Mouse (Mus musculus) intestine, embryonic 15.5 days (tissue): Measurements from ENCODE around the gene Tmem256. TPM values are rescaled to one million over a fixed set of nuclear protein-coding genes. Genes with fewer than 3 reads are reported as not detected.
A peak's percentile ranks its signal among the peaks of the same experiment; 100 is the strongest.

Experiments
- ATAC-seq: fragments of 200-750 bp; cut with Nextera tagmentation; 2 replicates; pipeline ENCODE4 v1.8.0; 2017; ENCODE audit warnings: moderate TSS enrichment, moderate library complexity
- H3K27ac ChIP-seq: fragments of 300-500 bp; sonication (generic); 2 replicates; pipeline ENCODE4 v1.5.1; 2015; ENCODE audit warnings: mild to moderate bottlenecking, inconsistent platforms
- H3K27me3 ChIP-seq: fragments of 300-500 bp; sonication (generic); replicated peaks from 2 replicates; pipeline ENCODE4 v1.6.1; 2015; ENCODE audit warnings: inconsistent platforms
- H3K36me3 ChIP-seq: fragments of 300-500 bp; sonication (generic); 2 replicates; pipeline ENCODE4 v1.6.1; 2015; ENCODE audit warnings: inconsistent platforms
- H3K4me1 ChIP-seq: fragments of 300-500 bp; sonication (generic); replicated peaks from 2 replicates; pipeline ENCODE4 v1.6.1; 2015; ENCODE audit warnings: inconsistent platforms
- H3K4me2 ChIP-seq: fragments of 300-500 bp; sonication (generic); replicated peaks from 2 replicates; pipeline ENCODE4 v1.6.1; 2015; ENCODE audit warnings: mild to moderate bottlenecking, inconsistent platforms
- H3K4me3 ChIP-seq: fragments of 300-500 bp; sonication (generic); replicated peaks from 2 replicates; pipeline ENCODE4 v1.5.1; 2015; ENCODE audit warnings: inconsistent platforms
- H3K9ac ChIP-seq: fragments of 300-500 bp; sonication (generic); 2 replicates; pipeline ENCODE4 v1.6.1; 2015; ENCODE audit warnings: inconsistent platforms
- H3K9me3 ChIP-seq: fragments of 300-500 bp; sonication (generic); 2 replicates; pipeline ENCODE4 v1.6.1; 2016; ENCODE audit warnings: inconsistent platforms
- WGBS: fragments of 180-500 bp; shearing (Covaris S2); methylation state at CpG from one replicate; pipeline ENCODE4 v1.1.7; 2015; 5-methylcytosine and 5-hydroxymethylcytosine counted together
- polyA plus RNA-seq: library from polyadenylated mRNA; unstranded; fragments of >200 nt; fragmentation: Nextera tagmentation; extraction: Ambion mirVana; gene quantifications from 2 replicates; pipeline ENCODE4 v1.2.1, GENCODE M21; 2015

Gene Tmem256
- polyA plus RNA-seq, 1 experiment from 2014 or later: 442 TPM

DNA sequence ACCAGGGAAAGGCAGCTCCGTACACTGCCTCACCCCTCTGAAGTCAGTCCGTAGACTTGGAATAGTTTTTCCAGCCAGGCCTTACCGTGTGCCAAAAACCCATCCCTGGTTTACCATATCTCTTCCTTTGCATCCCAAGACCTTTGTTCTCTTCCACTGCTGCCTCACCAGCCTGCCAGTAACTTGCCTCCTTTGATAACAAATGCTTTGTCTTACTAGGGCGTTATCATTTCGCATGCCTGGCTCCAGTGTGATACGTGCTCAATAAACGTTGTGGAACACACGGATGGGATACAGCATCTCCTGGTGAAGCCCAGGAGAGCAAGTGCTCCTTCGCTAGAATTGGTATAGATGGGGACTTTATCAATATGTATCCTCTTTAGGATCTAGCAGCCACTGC is 29.0 kb downstream of the Tmem256 start:
- 57% methylated on average over 9 of the region's 9 CpGs for WGBS
- Histone ChIP-seq H3K36me3 (no peaks in the 10 kb centered on the region), H3K4me1 (no peaks in the 10 kb centered on the region), H3K27me3 (no peaks in the 10 kb centered on the region), H3K9ac (0 out of 2 replicates have a peak overlapping the region, but pooled peaks have one; percentile 17), H3K4me3 (no peak overlapping the region), H3K27ac (no peak overlapping the region), H3K4me2 (no peak overlapping the region), H3K9me3 (no peaks in the 10 kb centered on the region)
- no peak for ATAC-seq

DNA sequence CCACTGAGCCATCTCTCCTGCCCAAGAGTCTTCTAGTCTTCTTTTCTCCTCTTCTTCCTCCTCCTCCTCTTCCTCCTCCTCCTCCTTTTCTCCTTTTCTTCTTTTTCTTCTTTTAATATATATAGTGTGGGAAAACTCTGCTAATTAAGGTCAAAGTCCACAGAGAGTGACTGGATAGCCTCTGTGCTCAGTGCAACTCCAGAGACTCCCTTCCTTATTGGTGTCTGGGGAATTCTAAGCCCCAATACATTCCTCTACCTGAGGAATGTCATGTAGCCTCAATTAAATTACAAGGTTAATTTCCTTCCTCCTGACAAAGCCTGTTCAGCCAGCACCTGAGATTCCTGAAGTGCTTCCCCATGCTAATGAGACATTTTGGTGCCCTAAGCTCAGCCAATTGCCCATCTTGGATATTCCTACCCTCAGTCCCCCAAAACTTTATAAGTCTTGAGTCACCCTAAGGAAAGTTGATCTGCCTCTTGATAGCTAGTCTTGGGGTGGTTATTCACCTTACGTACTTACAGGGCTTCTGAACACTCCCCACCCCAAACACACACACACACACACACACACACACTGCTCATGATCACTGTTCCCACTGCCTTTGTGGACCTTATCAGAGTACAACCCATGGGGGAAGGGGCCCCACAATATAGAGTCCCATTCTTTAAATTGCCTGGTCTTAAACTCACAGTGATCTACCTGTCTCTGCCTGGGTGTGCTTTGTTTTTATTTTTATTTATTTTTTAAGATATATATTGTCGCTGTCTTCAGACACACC is 32.2 kb downstream of the Tmem256 start:
- H3K4me3 ChIP-seq: no peak overlapping the region
- H3K27ac ChIP-seq: no peak overlapping the region
- WGBS: 82% methylated on average over 2 of the region's 2 CpGs
- no peaks in the 10 kb centered on the region for H3K9me3 ChIP-seq
- H3K4me2 ChIP-seq: no peak overlapping the region
- ATAC-seq: peak; percentile 85
- H3K27me3 ChIP-seq: no peaks in the 10 kb centered on the region
- H3K9ac ChIP-seq: no peak overlapping the region
- no peaks in the 10 kb centered on the region for H3K4me1 ChIP-seq
- H3K36me3 ChIP-seq: no peaks in the 10 kb centered on the region

DNA sequence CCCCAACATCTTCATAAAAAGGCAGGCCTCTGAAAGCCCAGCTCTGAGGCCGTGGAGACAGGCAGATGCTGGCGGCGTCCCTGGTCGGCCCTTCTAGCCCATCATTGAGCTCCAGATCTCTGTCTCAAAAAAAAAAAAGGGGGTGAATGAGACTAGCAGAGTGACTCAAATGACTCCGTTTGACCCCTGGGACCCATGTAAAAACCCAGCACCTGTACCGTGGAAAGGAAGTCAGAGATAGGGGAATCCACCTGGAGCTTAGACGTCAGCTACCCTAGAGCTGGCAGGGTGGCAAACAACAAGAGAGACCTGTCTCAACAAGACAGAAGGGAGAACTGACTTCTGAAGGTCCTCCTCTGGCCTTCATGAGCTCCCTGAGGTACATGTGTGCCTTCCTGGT is 33.5 kb downstream of the Tmem256 start:
- Histone ChIP-seq H3K27ac (no peak overlapping the region), H3K4me1 (no peaks in the 10 kb centered on the region), H3K36me3 (no peaks in the 10 kb centered on the region), H3K9ac (no peak overlapping the region), H3K4me2 (no peak overlapping the region), H3K27me3 (no peaks in the 10 kb centered on the region), H3K4me3 (no peak overlapping the region), H3K9me3 (no peaks in the 10 kb centered on the region)
- 84% methylated on average over 7 of the region's 7 CpGs for WGBS
- ATAC-seq: no peak

DNA sequence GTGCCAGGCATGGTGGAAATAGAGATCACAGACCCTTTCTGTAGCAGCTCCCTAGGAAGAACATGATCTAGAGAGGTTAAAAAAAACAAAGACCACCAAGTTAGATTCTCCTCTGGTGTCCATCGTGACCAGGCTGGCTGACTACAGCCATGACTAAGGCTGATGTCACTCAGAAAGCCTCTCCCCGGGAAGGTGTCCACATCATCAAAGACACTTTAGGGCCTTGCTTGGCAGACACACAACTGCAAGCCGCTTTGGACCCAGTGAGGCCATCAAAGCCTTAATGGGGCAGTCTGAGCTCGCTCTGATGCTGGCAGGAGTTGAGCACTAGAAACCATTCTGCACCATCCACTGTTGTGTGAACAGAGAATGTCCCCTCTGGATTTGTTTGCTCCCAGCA is 34.1 kb downstream of the Tmem256 start:
- no peak overlapping the region for H3K27ac ChIP-seq
- H3K4me1 ChIP-seq: 0 out of 2 replicates have a peak, but pooled peaks cover 4% of the 10 kb centered on the region
- WGBS: 80% methylated on average over 4 of the region's 4 CpGs
- no peaks in the 10 kb centered on the region for H3K36me3 ChIP-seq
- no peak for ATAC-seq
- no peak overlapping the region for H3K4me3 ChIP-seq
- H3K9ac ChIP-seq: no peak overlapping the region
- H3K9me3 ChIP-seq: no peaks in the 10 kb centered on the region
- no peaks in the 10 kb centered on the region for H3K27me3 ChIP-seq
- H3K4me2 ChIP-seq: no peak overlapping the region

DNA sequence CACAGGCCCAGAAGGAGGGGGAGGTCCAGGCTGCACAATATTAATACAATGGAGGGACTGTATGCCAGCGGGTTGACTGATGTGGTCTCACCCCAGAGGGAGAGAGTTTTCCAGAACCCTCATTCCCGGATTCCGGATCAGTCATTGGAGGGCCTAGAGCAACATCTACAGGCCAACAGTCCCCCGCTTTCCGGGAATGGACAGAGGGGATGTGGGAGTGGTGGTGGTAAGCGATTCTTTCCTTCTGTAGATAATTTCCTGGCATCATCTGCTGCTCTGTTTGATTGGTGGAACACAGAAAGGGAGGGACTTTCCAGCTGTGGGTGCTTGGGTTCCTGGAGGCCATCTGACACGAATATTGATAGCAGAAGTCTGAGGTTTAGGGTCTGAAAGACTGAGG is 37.9 kb downstream of the Tmem256 start:
- 43% methylated on average over 7 of the region's 7 CpGs for WGBS

DNA sequence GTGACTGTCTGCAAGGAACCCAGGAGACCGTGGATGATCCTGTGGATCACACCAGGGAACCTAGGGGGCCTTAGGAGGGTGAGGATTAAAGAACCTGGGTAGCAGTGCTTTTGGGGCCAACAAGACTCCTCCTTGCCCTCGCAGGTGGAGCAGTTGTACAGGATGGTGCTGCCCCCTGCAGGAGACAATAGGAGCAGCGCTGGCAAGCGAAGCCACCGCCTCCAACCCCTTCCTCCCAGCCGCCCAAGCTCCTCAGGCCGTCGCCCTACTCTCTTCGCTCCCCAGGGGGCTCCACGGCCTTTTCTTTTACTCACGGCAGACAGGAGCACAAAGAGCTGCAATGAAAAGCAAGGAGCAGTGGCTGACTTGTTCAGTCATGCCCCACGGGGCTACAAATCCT is 38.6 kb downstream of the Tmem256 start:
- Histone ChIP-seq H3K4me2 (peak overlapping the region; percentile 34), H3K27me3 (no peaks in the 10 kb centered on the region), H3K36me3 (no peaks in the 10 kb centered on the region), H3K9me3 (no peaks in the 10 kb centered on the region), H3K9ac (no peak overlapping the region), H3K4me1 (peaks cover 27% of the 10 kb centered on the region), H3K27ac (peak overlapping the region; percentile 32; the same call in 1 of the 2 replicates), H3K4me3 (no peak overlapping the region; the same call in 1 of the 2 replicates)
- ATAC-seq: peak; percentile 24
- 8% methylated on average over 12 of the region's 12 CpGs for WGBS

More for the DNA sequence above, 37.9 kb downstream of the Tmem256 start:
- H3K27me3 ChIP-seq: no peaks in the 10 kb centered on the region
- no peak overlapping the region for H3K9ac ChIP-seq
- no peak overlapping the region; the same call in 1 of the 2 replicates for H3K4me2 ChIP-seq
- H3K4me3 ChIP-seq: no peak overlapping the region
- H3K27ac ChIP-seq: 0 out of 2 replicates have a peak overlapping the region, but pooled peaks have one; percentile 32
- ATAC-seq: no peak
- H3K36me3 ChIP-seq: no peaks in the 10 kb centered on the region
- H3K4me1 ChIP-seq: peaks cover 22% of the 10 kb centered on the region
- H3K9me3 ChIP-seq: no peaks in the 10 kb centered on the region

DNA sequence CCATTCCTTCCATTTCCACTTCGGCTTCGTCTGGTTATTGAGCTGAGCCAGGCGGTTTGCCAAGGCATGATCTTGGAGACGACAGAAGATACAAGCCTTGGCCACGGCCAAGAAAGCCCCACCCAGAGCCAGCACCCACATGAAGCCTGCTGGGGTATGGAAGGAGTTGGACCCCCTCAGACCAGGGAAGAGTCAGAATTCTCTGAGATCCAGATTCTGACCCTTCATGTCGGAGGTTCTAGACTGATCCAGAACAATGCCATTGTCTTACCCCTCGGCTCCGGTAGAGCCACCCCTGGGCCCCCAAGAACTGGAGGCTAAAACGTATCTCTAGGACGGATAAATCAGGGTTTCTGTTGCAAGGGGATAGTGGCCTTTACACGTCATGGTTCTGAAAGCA is 39.6 kb downstream of the Tmem256 start, which contains the start of gene Tmem95:
Gene Tmem95 (minus strand): TSS at position 141 of the 400 bp plus-strand sequence.
- Histone ChIP-seq H3K36me3 (no peaks in the 10 kb centered on the region), H3K27me3 (no peaks in the 10 kb centered on the region), H3K4me2 (peak within 1 kb of the TSS; percentile 88), H3K4me3 (no peak within 1 kb of the TSS; the same call in 1 of the 2 replicates), H3K4me1 (peaks cover 27% of the 10 kb centered on the region), H3K9ac (0 out of 2 replicates have a peak within 1 kb of the TSS, but pooled peaks have one; percentile 1), H3K9me3 (no peaks in the 10 kb centered on the region), H3K27ac (0 out of 2 replicates have a peak within 1 kb of the TSS, but pooled peaks have one; percentile 32)
- WGBS: 86% methylated on average over 11 of the region's 11 CpGs
- ATAC-seq: no peak

DNA sequence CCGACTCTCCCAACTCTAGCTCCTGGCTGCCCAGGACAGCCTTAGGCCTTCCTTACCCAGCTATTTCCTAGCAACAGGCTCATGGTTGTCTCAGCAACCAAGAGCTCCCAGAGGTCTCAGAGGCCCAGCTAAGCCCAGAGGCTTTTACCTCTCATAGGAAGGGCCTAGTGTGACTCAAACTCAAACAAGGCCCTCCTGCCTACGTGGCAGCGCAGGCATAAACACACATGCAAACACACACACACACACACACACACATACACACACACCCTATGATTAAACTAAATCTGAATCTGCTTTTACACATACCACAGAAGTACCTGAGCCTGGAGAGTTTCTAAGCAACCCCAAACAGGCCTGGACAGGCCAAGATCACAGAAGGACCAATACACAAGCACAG is 40.1 kb downstream of the Tmem256 start:
- Histone ChIP-seq H3K27ac (no peak overlapping the region), H3K4me2 (peak overlapping the region; percentile 88; the same call in 1 of the 2 replicates), H3K9me3 (no peaks in the 10 kb centered on the region), H3K9ac (0 out of 2 replicates have a peak overlapping the region, but pooled peaks have one; percentile 1), H3K4me1 (peaks cover 27% of the 10 kb centered on the region), H3K4me3 (no peak overlapping the region), H3K27me3 (no peaks in the 10 kb centered on the region), H3K36me3 (no peaks in the 10 kb centered on the region)
- WGBS: 75% methylated on average over 3 of the region's 3 CpGs
- no peak for ATAC-seq

DNA sequence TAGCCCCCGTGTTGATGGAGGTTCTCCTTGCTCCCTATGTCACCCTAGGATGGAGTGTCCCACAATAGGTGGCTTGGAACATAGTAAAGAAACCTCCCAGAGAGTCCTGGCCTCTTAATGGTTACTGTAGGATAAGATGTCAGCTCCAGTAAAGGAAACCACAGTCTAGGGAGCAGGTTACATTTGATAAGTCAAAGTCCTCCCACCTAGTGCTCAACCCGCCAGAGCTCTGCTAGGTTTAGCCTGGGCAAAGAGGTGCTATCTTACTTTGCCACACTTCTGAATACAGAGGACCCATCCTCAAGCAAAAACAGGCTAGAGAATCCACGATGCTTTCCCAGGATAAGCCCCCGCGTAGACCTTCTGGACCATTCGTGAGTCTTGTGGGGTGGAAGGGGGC is 40.6 kb downstream of the Tmem256 start:
- Histone ChIP-seq H3K9me3 (no peaks in the 10 kb centered on the region), H3K36me3 (no peaks in the 10 kb centered on the region), H3K4me3 (peak overlapping the region; percentile 53), H3K4me1 (peaks cover 27% of the 10 kb centered on the region), H3K9ac (peak overlapping the region; percentile 1; the same call in 1 of the 2 replicates), H3K4me2 (peak overlapping the region; percentile 88), H3K27ac (0 out of 2 replicates have a peak overlapping the region, but pooled peaks have one; percentile 40), H3K27me3 (no peaks in the 10 kb centered on the region)
- ATAC-seq: no peak
- WGBS: 88% methylated on average over 6 of the region's 6 CpGs

DNA sequence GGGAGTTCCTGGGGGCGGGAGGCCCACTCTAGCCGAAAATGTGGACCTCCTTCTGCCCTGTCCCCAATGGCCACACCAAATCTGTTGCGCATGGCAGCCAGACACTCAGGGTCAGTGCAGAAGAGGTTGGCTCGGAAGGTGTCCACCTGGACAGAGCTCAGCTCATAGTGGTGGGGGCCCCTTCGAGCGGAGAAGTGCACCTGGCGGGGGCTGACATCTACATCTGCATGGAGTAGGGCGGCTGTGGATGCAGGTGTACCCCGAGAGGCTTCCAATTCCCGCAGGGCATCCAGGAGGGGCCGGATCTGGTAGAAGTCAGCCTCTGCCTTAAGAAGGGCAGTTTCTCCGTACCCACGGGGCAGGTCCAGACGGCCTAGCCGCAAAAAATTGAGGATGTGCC is 41.4 kb downstream of the Tmem256 start:
- no peak for ATAC-seq
- no peaks in the 10 kb centered on the region for H3K9me3 ChIP-seq
- peak overlapping the region; percentile 61 for H3K9ac ChIP-seq
- peaks cover 33% of the 10 kb centered on the region for H3K4me1 ChIP-seq
- WGBS: 45% methylated on average over 15 of the region's 15 CpGs
- no peaks in the 10 kb centered on the region for H3K36me3 ChIP-seq
- no peaks in the 10 kb centered on the region for H3K27me3 ChIP-seq
- peak overlapping the region; percentile 53 for H3K4me3 ChIP-seq
- no peak overlapping the region for H3K27ac ChIP-seq
- H3K4me2 ChIP-seq: peak overlapping the region; percentile 88

DNA sequence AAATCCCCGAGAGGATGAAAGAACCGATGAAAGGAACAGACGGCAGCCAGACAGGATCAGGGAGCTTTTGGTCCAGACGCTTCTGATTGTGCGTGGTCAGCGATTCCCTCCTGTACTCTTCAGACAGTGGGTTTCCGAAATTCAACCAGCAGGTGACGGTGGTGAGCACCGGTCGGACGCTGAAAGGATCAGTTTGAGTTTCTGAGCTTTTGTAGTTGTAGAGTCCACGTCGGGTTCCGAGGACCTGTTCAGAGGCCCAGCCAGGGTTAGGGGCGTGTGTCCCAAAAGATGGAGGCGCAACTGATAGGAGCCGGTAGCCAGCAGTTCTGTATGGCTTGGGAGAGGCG is 42.2 kb downstream of the Tmem256 start:
- Histone ChIP-seq H3K36me3 (no peaks in the 10 kb centered on the region), H3K4me3 (peak overlapping the region; percentile 53), H3K4me2 (peak overlapping the region; percentile 88), H3K4me1 (peaks cover 33% of the 10 kb centered on the region), H3K9me3 (no peaks in the 10 kb centered on the region), H3K9ac (peak overlapping the region; percentile 61), H3K27ac (peak overlapping the region; percentile 93), H3K27me3 (no peaks in the 10 kb centered on the region)
- peak; percentile 60 for ATAC-seq
- under 1% methylated on average over 18 of the region's 18 CpGs for WGBS

DNA sequence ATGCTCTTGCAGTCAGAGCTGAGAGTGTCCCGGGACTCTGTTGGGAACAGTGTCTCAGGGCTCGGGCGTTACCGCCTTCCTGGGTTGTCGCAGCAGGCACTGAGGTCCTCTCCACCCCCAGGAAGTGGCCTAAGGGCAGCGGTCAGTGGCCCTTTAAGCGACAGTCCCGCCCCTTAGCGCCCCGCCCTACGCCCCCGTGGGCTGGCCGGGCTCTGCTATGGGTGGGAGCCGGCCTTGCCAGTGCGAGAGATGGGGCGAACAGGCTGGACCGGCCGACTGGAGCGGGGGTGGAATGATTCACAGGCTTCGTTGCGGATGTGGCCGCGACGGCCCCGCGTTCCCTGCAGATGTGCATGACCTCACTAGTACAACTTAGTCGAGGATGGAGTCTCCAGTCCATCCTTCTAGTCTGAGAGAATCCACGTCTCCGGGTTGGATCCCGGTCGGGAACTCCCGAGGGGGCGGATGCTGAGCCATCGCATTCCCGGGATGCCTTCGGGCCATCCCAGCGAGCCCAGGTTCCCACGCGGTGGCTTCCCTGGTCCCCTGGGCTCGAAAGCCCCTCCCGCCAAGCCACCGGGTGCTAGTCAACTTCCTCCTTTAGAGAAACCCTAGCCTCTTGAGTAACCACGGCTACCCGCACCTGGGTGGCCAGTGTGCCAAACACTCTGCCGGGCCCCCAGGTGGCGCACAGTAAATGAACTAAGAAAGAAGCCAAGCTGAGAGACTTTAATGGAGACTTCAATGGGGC is 42.7 kb downstream of the Tmem256 start, which contains the start of gene Kctd11:
Gene Kctd11 (minus strand): TSS at position 554 of the 751 bp plus-strand sequence.
- peak; percentile 91 for ATAC-seq
- Histone ChIP-seq H3K36me3 (no peaks in the 10 kb centered on the region), H3K9ac (peak within 1 kb of the TSS; percentile 61), H3K4me3 (peak within 1 kb of the TSS; percentile 53), H3K4me2 (peak within 1 kb of the TSS; percentile 88), H3K9me3 (no peaks in the 10 kb centered on the region), H3K27ac (peak within 1 kb of the TSS; percentile 93), H3K4me1 (peaks cover 33% of the 10 kb centered on the region), H3K27me3 (no peaks in the 10 kb centered on the region)
- WGBS: under 1% methylated on average over 46 of the region's 46 CpGs
